Mouse (Mus musculus): ENCODE data around the gene Sdk1. TPM values are rescaled to one million over a fixed set of nuclear protein-coding genes. Genes with fewer than 3 reads are reported as not detected.

The Sdk1 gene
- polyA plus RNA-seq, 1 experiment, result 1.6 TPM

DNA sequence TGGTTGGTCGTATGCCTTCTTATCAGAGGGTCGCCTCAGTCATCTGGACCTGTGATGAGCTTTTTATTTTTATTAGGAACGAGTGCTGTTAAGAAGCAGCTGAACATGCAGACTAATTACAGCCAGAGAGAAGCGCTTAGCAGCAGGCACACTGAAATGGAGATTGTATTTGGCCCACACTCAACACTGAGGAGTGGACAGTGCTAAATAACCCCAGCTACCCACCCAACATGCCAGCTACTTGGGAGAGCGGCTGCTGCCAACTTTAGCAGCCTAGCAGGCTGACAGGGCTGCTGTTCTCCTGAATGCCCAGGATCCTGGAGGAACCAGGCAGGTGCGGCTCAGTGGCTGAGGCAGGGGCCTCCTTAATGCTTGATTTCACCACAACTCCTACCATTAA lies 739.5 kb downstream of the Sdk1 start:
- no peak overlapping the region for H3K4me3 ChIP-seq (ENCODE audit: control insufficient read depth, insufficient read depth, low read length)
- no peaks in the 10 kb centered on the region for H3K36me3 ChIP-seq (ENCODE audit: control insufficient read depth, insufficient read depth, low read length)
- H3K27me3 ChIP-seq (ENCODE audit: control insufficient read depth, insufficient read depth, low read length), result no peaks in the 10 kb centered on the region
- H3K4me1 ChIP-seq (replicated peaks; ENCODE audit: control insufficient read depth, insufficient read depth, low read length), result no peaks in the 10 kb centered on the region
- H3K27ac ChIP-seq (ENCODE audit: control insufficient read depth, insufficient read depth, low read length), result no peak overlapping the region
- WGBS, result 90% methylated on average over 6 of the region's 6 CpGs
- DNase-seq, result no peak
- TF ChIP-seq CTCF (IDR thresholded peaks at IDR 0.05; ENCODE audit: borderline replicate concordance, control insufficient read depth, extremely low read depth, insufficient read depth, low read length, poor library complexity) (no peak), POLR2A (IDR thresholded peaks at IDR 0.05; ENCODE audit: control insufficient read depth, extremely low read depth, insufficient read depth, low read length, poor library complexity) (no peak)

DNA sequence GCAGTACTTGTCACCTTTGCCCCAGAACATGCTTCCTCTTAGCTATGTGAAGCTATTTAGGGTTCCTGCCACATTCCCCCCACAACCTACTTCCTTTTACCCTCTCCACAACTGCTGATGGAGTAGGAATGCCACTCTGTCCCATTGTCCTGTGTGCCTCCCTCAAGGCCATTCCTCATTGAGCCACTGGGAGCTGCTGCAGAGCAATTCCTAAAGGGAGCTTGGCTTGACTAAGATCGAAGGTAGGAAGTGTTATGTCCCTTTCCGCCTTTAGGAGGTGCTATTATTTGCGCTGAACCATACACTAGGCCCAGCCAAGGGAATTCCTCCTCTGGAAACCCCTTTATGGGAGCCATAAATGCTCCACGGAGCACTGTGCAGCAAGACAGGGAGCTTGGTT lies 743.0 kb downstream of the Sdk1 start:
- Histone ChIP-seq H3K27ac (ENCODE audit: control insufficient read depth, insufficient read depth, low read length) (no peak overlapping the region), H3K36me3 (ENCODE audit: control insufficient read depth, insufficient read depth, low read length) (no peaks in the 10 kb centered on the region), H3K4me1 (replicated peaks; ENCODE audit: control insufficient read depth, insufficient read depth, low read length) (no peaks in the 10 kb centered on the region), H3K27me3 (ENCODE audit: control insufficient read depth, insufficient read depth, low read length) (no peaks in the 10 kb centered on the region), H3K4me3 (ENCODE audit: control insufficient read depth, insufficient read depth, low read length) (no peak overlapping the region)
- WGBS, result 85% methylated on average over 4 of the region's 4 CpGs
- no peak for TF ChIP-seq CTCF (IDR thresholded peaks at IDR 0.05; ENCODE audit: borderline replicate concordance, control insufficient read depth, extremely low read depth, insufficient read depth, low read length, poor library complexity)
- no peak for TF ChIP-seq POLR2A (IDR thresholded peaks at IDR 0.05; ENCODE audit: control insufficient read depth, extremely low read depth, insufficient read depth, low read length, poor library complexity)
- no peak for DNase-seq

DNA sequence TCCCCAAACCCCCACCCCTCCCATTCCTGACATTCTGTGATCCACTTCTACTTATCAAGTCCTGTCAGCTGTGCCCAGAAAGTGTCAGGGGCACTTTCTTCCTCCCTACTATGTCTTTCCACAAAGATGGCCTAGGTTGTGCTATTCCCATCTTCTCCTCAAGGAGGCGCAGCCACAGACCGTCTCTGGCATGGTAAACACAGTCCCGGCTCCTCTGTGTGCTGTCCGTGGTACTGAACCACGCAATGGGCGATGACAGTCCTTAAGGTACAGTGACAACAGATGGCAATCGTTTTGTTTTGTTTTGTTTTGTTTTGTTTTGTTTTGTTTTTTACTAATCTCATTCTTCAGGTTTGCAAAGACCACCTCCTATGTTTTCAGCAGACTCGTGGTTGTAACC lies 743.7 kb downstream of the Sdk1 start:
- no peak for TF ChIP-seq POLR2A (IDR thresholded peaks at IDR 0.05; ENCODE audit: control insufficient read depth, extremely low read depth, insufficient read depth, low read length, poor library complexity)
- TF ChIP-seq CTCF (IDR thresholded peaks at IDR 0.05; ENCODE audit: borderline replicate concordance, control insufficient read depth, extremely low read depth, insufficient read depth, low read length, poor library complexity), result peak; percentile 68; the same call in 1 of the 2 replicates
- H3K27ac ChIP-seq (ENCODE audit: control insufficient read depth, insufficient read depth, low read length), result no peak overlapping the region
- no peaks in the 10 kb centered on the region for H3K4me1 ChIP-seq (replicated peaks; ENCODE audit: control insufficient read depth, insufficient read depth, low read length)
- no peak overlapping the region for H3K4me3 ChIP-seq (ENCODE audit: control insufficient read depth, insufficient read depth, low read length)
- no peaks in the 10 kb centered on the region for H3K36me3 ChIP-seq (ENCODE audit: control insufficient read depth, insufficient read depth, low read length)
- WGBS, result 8% methylated on average over 8 of the region's 8 CpGs
- H3K27me3 ChIP-seq (ENCODE audit: control insufficient read depth, insufficient read depth, low read length), result no peaks in the 10 kb centered on the region
- peak; percentile 82 for DNase-seq

DNA sequence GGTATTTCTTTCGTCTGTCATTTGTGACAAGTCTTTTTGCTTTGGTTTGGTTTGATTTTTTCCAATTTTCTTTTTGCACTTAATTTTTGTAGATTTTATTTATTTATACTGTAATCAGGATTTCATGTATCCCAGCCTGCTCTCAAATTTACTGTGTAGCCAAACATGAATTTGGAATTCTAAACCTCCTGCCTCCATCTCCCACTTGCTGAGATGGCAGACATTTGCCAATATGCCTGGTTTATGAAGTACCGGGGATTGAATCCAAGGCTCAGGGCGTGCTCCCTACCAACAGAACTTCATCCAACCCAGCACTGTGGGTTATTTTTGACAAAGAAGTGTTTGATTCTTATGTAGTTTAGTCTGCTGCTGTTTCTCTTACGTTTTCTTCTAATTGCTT lies 744.3 kb downstream of the Sdk1 start:
- H3K27ac ChIP-seq (ENCODE audit: control insufficient read depth, insufficient read depth, low read length), result no peak overlapping the region
- DNase-seq, result no peak
- TF ChIP-seq CTCF (IDR thresholded peaks at IDR 0.05; ENCODE audit: borderline replicate concordance, control insufficient read depth, extremely low read depth, insufficient read depth, low read length, poor library complexity), result no peak
- no peaks in the 10 kb centered on the region for H3K27me3 ChIP-seq (ENCODE audit: control insufficient read depth, insufficient read depth, low read length)
- no peak overlapping the region for H3K4me3 ChIP-seq (ENCODE audit: control insufficient read depth, insufficient read depth, low read length)
- no peaks in the 10 kb centered on the region for H3K36me3 ChIP-seq (ENCODE audit: control insufficient read depth, insufficient read depth, low read length)
- H3K4me1 ChIP-seq (replicated peaks; ENCODE audit: control insufficient read depth, insufficient read depth, low read length), result no peaks in the 10 kb centered on the region
- WGBS, result 82% methylated on average over 4 of the region's 4 CpGs

DNA sequence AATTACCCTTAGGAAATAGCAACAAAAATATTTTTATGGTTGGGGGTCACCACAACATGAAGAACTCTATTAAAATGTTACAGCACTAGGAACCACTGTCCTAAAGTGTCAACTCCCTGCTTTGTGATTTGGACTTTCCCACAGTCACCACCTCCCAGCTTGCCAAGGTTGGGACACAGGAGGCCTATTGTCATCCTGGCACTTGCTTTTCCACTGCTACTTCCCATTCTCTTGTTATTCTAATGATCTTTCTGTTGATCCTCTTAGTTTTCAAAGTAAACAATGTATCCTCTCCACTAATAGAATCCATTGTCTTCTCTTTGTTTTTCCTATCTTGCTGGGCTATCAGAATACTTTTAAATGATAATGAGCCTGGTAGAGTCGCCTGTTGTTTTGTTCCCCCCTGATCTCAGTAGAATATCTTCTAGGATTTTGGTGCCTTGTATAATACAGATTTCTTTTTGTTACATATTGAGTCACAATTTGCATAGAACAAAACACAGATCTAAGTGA lies 746.1 kb downstream of the Sdk1 start:
- Histone ChIP-seq H3K27ac (ENCODE audit: control insufficient read depth, insufficient read depth, low read length) (no peak overlapping the region), H3K36me3 (ENCODE audit: control insufficient read depth, insufficient read depth, low read length) (no peaks in the 10 kb centered on the region), H3K4me1 (replicated peaks; ENCODE audit: control insufficient read depth, insufficient read depth, low read length) (no peaks in the 10 kb centered on the region), H3K4me3 (ENCODE audit: control insufficient read depth, insufficient read depth, low read length) (no peak overlapping the region), H3K27me3 (ENCODE audit: control insufficient read depth, insufficient read depth, low read length) (no peaks in the 10 kb centered on the region)
- DNase-seq, result no peak
- no peak for TF ChIP-seq CTCF (IDR thresholded peaks at IDR 0.05; ENCODE audit: borderline replicate concordance, control insufficient read depth, extremely low read depth, insufficient read depth, low read length, poor library complexity)
- no peak for TF ChIP-seq POLR2A (IDR thresholded peaks at IDR 0.05; ENCODE audit: control insufficient read depth, extremely low read depth, insufficient read depth, low read length, poor library complexity)
- 25% methylated on average over 1 of the region's 1 CpGs for WGBS

DNA sequence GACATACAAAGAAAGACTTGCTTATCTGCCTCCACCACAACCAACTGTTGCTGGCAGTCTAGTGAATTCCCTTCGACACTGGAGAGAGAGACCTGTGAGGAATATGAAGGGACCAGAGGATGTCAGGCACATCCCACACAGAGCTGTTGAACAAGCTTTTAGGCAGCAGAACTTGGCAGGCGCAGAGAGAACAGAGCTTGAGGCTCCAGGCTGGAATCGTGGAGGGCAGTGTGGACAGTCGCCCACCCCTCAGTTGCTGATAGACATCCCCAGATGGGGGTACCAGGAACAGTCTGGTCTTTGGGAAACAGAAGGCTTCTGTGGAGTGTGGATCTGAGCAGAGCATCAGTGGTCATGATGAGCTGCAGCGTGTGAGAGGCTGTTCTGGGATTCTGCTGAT lies 747.4 kb downstream of the Sdk1 start:
- H3K27me3 ChIP-seq (ENCODE audit: control insufficient read depth, insufficient read depth, low read length), result no peaks in the 10 kb centered on the region
- H3K4me3 ChIP-seq (ENCODE audit: control insufficient read depth, insufficient read depth, low read length), result no peak overlapping the region
- DNase-seq, result no peak
- no peak for TF ChIP-seq POLR2A (IDR thresholded peaks at IDR 0.05; ENCODE audit: control insufficient read depth, extremely low read depth, insufficient read depth, low read length, poor library complexity)
- no peak for TF ChIP-seq CTCF (IDR thresholded peaks at IDR 0.05; ENCODE audit: borderline replicate concordance, control insufficient read depth, extremely low read depth, insufficient read depth, low read length, poor library complexity)
- no peaks in the 10 kb centered on the region for H3K4me1 ChIP-seq (replicated peaks; ENCODE audit: control insufficient read depth, insufficient read depth, low read length)
- 83% methylated on average over 5 of the region's 5 CpGs for WGBS
- no peaks in the 10 kb centered on the region for H3K36me3 ChIP-seq (ENCODE audit: control insufficient read depth, insufficient read depth, low read length)
- H3K27ac ChIP-seq (ENCODE audit: control insufficient read depth, insufficient read depth, low read length), result no peak overlapping the region

DNA sequence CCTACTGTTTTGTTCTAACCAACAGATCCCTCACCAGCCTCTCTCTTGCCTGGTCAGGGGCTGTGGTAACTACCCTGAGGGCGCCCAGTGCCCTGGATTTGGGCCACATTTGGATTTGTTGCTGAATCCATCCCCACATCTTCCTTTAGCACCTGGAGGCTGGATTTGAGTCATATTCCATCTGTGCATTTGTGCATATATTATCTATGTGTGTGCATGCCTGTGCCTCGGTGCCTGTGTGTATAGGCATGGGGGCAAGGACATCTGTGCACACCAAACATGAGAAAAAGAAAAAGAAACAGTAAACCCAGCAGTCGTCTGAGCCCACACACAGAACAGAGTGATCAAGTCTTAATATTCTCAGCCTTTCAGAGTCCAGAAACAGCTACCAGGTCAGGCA lies 752.9 kb downstream of the Sdk1 start:
- H3K4me1 ChIP-seq (replicated peaks; ENCODE audit: control insufficient read depth, insufficient read depth, low read length), result no peaks in the 10 kb centered on the region
- no peak overlapping the region for H3K4me3 ChIP-seq (ENCODE audit: control insufficient read depth, insufficient read depth, low read length)
- no peak for TF ChIP-seq POLR2A (IDR thresholded peaks at IDR 0.05; ENCODE audit: control insufficient read depth, extremely low read depth, insufficient read depth, low read length, poor library complexity)
- no peak for TF ChIP-seq CTCF (IDR thresholded peaks at IDR 0.05; ENCODE audit: borderline replicate concordance, control insufficient read depth, extremely low read depth, insufficient read depth, low read length, poor library complexity)
- no peaks in the 10 kb centered on the region for H3K27me3 ChIP-seq (ENCODE audit: control insufficient read depth, insufficient read depth, low read length)
- no peaks in the 10 kb centered on the region for H3K36me3 ChIP-seq (ENCODE audit: control insufficient read depth, insufficient read depth, low read length)
- no peak overlapping the region for H3K27ac ChIP-seq (ENCODE audit: control insufficient read depth, insufficient read depth, low read length)
- WGBS, result 85% methylated on average over 3 of the region's 3 CpGs
- DNase-seq, result no peak
